12 mouse cellular contexts compared by ENCODE assay signal in genomic region chr5:107978289-107979035, GRCm38 (mm10). TPM values are rescaled to one million over a fixed set of nuclear protein-coding genes. Genes with fewer than 3 reads are reported as not detected.
DNase-seq lines count a peak whose midpoint lies in the region; ATAC-seq lines count a peak whose summit lies in the region.
"Had no signal": no experiment of that assay in that cellular context is flagged by ENCODE, and none has a peak within 500 bp of the region (broad histone marks: within the 10 kb centered on the region; RNA-seq: fewer than 3 reads in every experiment).

No protein-coding gene starts in this region.

- H3K4me1 ChIP-seq in brown adipose tissue, adult 24 weeks (ENCODE audit: control insufficient read depth, insufficient read depth, insufficient read length, low read length) = peaks cover 7% of the 10 kb centered on the region; the same call in 1 of the 2 replicates

- H3K4me3 ChIP-seq in brown adipose tissue, adult 24 weeks (ENCODE audit: insufficient read depth, low read depth, low read length) = no peak overlapping the region
- H3K4me3 ChIP-seq: forebrain, embryonic 10.5 days; hindbrain, embryonic 12.5 days; limb, embryonic 15.5 days had no signal

- peak; percentile 34 for ATAC-seq in megakaryocyte progenitor cell, adult 5-6 weeks (replicated peaks; ENCODE audit: poor library complexity)

- DNase-seq in adrenal gland, postnatal 10 days = peak; percentile 48
- no peak for DNase-seq in adrenal gland, postnatal 25 days
- peak; percentile 44 for DNase-seq in A20 (ENCODE audit: low read depth, low spot score)
- DNase-seq in cerebellum, postnatal 4 days (ENCODE audit: low spot score in 2 of 2) = no peak
- no peak for DNase-seq in urinary bladder, postnatal 14 days (ENCODE audit: low spot score)
- no peak for DNase-seq in cerebellum, postnatal 36 days
- DNase-seq: cerebellum, adult 11 months had no signal

- H3K27ac ChIP-seq in brown adipose tissue, adult 24 weeks (replicated peaks; ENCODE audit: low read depth, low read length) = peak overlapping the region; percentile 42; the same call in 1 of the 2 replicates
- H3K27ac ChIP-seq: forebrain, embryonic 10.5 days; hindbrain, embryonic 12.5 days; limb, embryonic 15.5 days had no signal

RNA-seq across cellular contexts. Expression of gene Fam69a, which starts 8.4 kb away (rescaled TPM):
- 10 to 100 TPM; 18.0 to 18.5 TPM for total RNA-seq in adrenal gland, postnatal 10 days (2021)
- total RNA-seq in adrenal gland, postnatal 25 days (2021) = 4.4 and 4.6 TPM in 2 replicates
- 22.9 and 25.1 TPM in 2 replicates for polyA plus RNA-seq in brown adipose tissue, adult 24 weeks (2012; ENCODE audit: insufficient read depth, insufficient read length, missing spikeins)
- total RNA-seq in megakaryocyte progenitor cell, adult 5-6 weeks (2015) = 43.3 and 48.4 TPM in 2 replicates
- total RNA-seq in megakaryocyte progenitor cell, adult 5-6 weeks (2017) = 16.2 and 27.8 TPM in 2 replicates

Comparison
In these comparisons a context has a peak if more than half of its experiments do, and no peak if none do; other contexts are left out.
1. DNase-seq: peak in adrenal gland, postnatal 10 days (single experiment) and A20 (single experiment); none in adrenal gland, postnatal 25 days (single experiment), cerebellum, postnatal 4 days (0 of 2), urinary bladder, postnatal 14 days (single experiment) and cerebellum, postnatal 36 days (0 of 2).